In the genomic region with DNA sequence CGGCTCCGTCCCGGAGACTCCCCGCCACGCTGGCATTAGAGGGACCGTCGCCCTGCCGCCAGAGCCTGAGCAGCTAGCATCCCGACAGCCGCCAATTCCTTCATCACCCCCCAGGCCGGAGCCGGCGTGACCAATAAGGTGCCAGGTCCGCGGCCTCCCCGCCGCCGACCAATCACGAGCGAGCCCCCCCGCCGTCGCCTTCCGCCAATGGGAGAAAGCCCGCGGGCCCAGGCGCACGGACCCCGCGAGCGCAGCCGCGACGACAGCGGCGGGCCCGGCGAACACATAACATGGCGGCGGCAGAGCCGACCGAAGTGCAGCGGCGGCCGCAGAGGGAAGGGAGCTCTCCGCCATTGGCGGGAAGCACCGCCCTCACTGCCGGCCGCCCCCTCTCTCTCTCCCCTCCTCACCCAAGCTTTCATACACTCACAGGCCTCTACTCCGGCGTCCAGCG, we compare ENCODE assay signal across 8 mouse cellular contexts. TPM values are rescaled to one million over a fixed set of nuclear protein-coding genes. Genes with fewer than 3 reads are reported as not detected.
DNase-seq lines count a peak whose midpoint lies in the region; ATAC-seq lines count a peak whose summit lies in the region.

No protein-coding gene starts in this region.

- peaks cover 10% of the 10 kb centered on the region for H3K4me1 ChIP-seq in intestine, embryonic 15.5 days (replicated peaks)

- DNase-seq in adrenal gland, adult 2 months, result peak; percentile 98
- DNase-seq in embryo, embryonic 11 days, result peak; percentile 98
- DNase-seq in gastrocnemius, postnatal 25 days, result peak; percentile 97
- DNase-seq in left cerebral cortex, postnatal 25 days (ENCODE audit: low spot score in 2 of 2), result peak; percentile 95 to 96
- DNase-seq in mesoderm, embryonic 11.5 days (ENCODE audit: low read depth, low spot score), result peak; percentile 92
- peak; percentile 94 for DNase-seq in right cerebral cortex, postnatal 25 days
- peak; percentile 88 to 94 for DNase-seq in urinary bladder, postnatal 36 days (ENCODE audit: low spot score in 2 of 2)

- intact Hi-C loops in left cerebral cortex, postnatal 25 days (cut with DNase I), result no loop called here

- peak overlapping the region; percentile 100 for H3K27ac ChIP-seq in intestine, embryonic 15.5 days

- peak; percentile 97 for ATAC-seq in intestine, embryonic 15.5 days

- no peaks in the 10 kb centered on the region for H3K9me3 ChIP-seq in intestine, embryonic 15.5 days

- H3K4me2 ChIP-seq in intestine, embryonic 15.5 days (replicated peaks), result peak overlapping the region; percentile 72

- peak overlapping the region; percentile 76 for H3K4me3 ChIP-seq in intestine, embryonic 15.5 days (replicated peaks)

- H3K36me3 ChIP-seq in intestine, embryonic 15.5 days, result no peaks in the 10 kb centered on the region

- WGBS in intestine, embryonic 15.5 days, result under 1% methylated on average over 49 of the region's 53 CpGs

- no peaks in the 10 kb centered on the region for H3K27me3 ChIP-seq in intestine, embryonic 15.5 days (replicated peaks)

- peak overlapping the region; percentile 99 for H3K9ac ChIP-seq in intestine, embryonic 15.5 days

RNA-seq across cellular contexts. Expression of a gene that starts 6.2 kb away (rescaled TPM):
- 10 to 100 TPM; 43.0 to 59.0 TPM for total RNA-seq in adrenal gland, adult 2 months (2021)
- polyA plus RNA-seq in adrenal gland, adult 2 months (2012; rRNA removed), result 169 and 171 TPM in 2 replicates
- total RNA-seq in gastrocnemius, postnatal 25 days (2021), result 10 to 100 TPM; 39.3 to 43.5 TPM
- polyA plus RNA-seq in intestine, embryonic 15.5 days (2015; fragmentation: Nextera tagmentation; extraction: Ambion mirVana), result 77.8 and 86.2 TPM in 2 replicates
- 10 to 100 TPM; 44.0 to 47.9 TPM for total RNA-seq in left cerebral cortex, postnatal 25 days (2021)

RNA-seq across cellular contexts. Expression of a gene that starts 29.5 kb away (rescaled TPM):
- 10 to 100 TPM in 1 of 2 experiments, 1 to 10 TPM in 1; 5.8 to 11.0 TPM for total RNA-seq in adrenal gland, adult 2 months (2021)
- 6.9 and 7.3 TPM in 2 replicates for polyA plus RNA-seq in adrenal gland, adult 2 months (2012; rRNA removed)
- total RNA-seq in gastrocnemius, postnatal 25 days (2021), result under 1 TPM in 1 of 2 experiments, not detected in 1; 0.03 TPM
- 1.3 and 1.4 TPM in 2 replicates for polyA plus RNA-seq in intestine, embryonic 15.5 days (2015; fragmentation: Nextera tagmentation; extraction: Ambion mirVana)
- total RNA-seq in left cerebral cortex, postnatal 25 days (2021), result 100 to 1,000 TPM in 1 of 2 experiments, 10 to 100 TPM in 1; 94.9 to 115 TPM

Comparison
In these comparisons a context has a peak if more than half of its experiments do, and no peak if none do; other contexts are left out.
1. Peak in every context shown above with its lines: DNase-seq, ATAC-seq, H3K4me3 ChIP-seq and H3K27ac ChIP-seq.
2. RNA of a gene that starts 29.5 kb away (total RNA-seq): 94.9 to 115 TPM in left cerebral cortex, postnatal 25 days; 5.8 to 11.0 TPM in adrenal gland, adult 2 months and 0.03 TPM in gastrocnemius, postnatal 25 days; every median in the first group is over 4 times any median in the second.